Mouse (Mus musculus): ENCODE results near the gene Gm5447. TPM values are rescaled to one million over a fixed set of nuclear protein-coding genes. Genes with fewer than 3 reads are reported as not detected.

The Gm5447 gene
- polyA plus RNA-seq, 1 experiment: not detected

DNA sequence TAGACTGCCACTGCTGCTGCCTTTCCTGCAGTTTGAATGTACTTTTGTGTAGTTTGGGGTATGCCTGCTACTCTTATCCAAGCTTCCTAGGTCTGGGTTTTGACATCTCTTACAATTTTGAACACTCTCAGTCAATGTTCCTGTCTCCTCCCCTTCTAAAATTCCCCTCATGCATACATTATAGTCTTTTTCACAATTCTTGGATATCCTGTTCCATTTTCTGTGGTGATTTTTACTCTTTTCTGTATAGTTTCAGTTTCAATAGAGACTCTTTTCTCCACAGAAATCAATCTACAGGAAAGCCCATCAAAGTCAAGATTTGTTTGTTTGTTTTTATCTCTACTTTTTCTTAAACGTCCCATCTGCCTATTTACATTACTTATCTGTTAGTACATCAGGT, 20.4 kb upstream of the Gm5447 start:
- H3K4me1 ChIP-seq (ENCODE audit: control insufficient read depth, insufficient read depth, low read length): peaks cover 2% of the 10 kb centered on the region
- no peak for DNase-seq
- no peak for TF ChIP-seq CTCF (IDR thresholded peaks at IDR 0.05; ENCODE audit: insufficient read depth, low read length)
- TF ChIP-seq POLR2A (IDR thresholded peaks at IDR 0.05; ENCODE audit: borderline replicate concordance, extremely low read depth, low read depth, low read length): no peak
- WGBS: 3% methylated on average over 1 of the region's 1 CpGs
- H3K4me3 ChIP-seq (replicated peaks; ENCODE audit: extremely low read depth, low read depth, low read length): no peak overlapping the region

- WGBS: 62% methylated on average over 2 of the region's 2 CpGs
- Histone ChIP-seq H3K4me3 (replicated peaks; ENCODE audit: extremely low read depth, low read depth, low read length) (no peak overlapping the region), H3K4me1 (ENCODE audit: control insufficient read depth, insufficient read depth, low read length) (peaks cover 2% of the 10 kb centered on the region)
- no peak for TF ChIP-seq CTCF (IDR thresholded peaks at IDR 0.05; ENCODE audit: insufficient read depth, low read length)
- no peak for TF ChIP-seq POLR2A (IDR thresholded peaks at IDR 0.05; ENCODE audit: borderline replicate concordance, extremely low read depth, low read depth, low read length)
- no peak for DNase-seq
These were observed 13.3 kb upstream of the Gm5447 start for GRCm38 (mm10) chr13:30960714-30961113.

DNA sequence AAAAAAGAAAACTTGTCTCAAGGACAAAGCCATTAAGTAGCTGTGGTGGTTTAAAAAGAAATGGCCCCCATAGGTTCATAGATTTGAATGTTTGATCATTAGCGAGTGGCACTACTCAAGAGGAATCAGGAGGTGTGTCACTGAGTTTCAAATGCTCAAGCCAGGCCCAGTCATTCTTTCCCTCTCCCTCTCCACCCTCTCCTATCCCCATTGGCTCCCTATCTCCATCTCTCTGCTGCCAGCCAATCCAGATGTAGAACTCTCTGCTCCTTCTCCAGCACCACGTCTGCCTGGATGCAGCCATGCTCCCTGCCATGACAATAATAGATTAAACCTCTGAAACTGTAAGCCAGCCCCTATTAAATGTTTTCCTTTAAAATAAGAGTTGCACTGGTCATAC, 12.1 kb upstream of the Gm5447 start:
- DNase-seq: no peak
- WGBS: 58% methylated on average over 2 of the region's 2 CpGs
- no peak for TF ChIP-seq CTCF (IDR thresholded peaks at IDR 0.05; ENCODE audit: insufficient read depth, low read length)
- TF ChIP-seq POLR2A (IDR thresholded peaks at IDR 0.05; ENCODE audit: borderline replicate concordance, extremely low read depth, low read depth, low read length): no peak
- peaks cover 3% of the 10 kb centered on the region for H3K4me1 ChIP-seq (ENCODE audit: control insufficient read depth, insufficient read depth, low read length)
- H3K4me3 ChIP-seq (replicated peaks; ENCODE audit: extremely low read depth, low read depth, low read length): no peak overlapping the region

DNA sequence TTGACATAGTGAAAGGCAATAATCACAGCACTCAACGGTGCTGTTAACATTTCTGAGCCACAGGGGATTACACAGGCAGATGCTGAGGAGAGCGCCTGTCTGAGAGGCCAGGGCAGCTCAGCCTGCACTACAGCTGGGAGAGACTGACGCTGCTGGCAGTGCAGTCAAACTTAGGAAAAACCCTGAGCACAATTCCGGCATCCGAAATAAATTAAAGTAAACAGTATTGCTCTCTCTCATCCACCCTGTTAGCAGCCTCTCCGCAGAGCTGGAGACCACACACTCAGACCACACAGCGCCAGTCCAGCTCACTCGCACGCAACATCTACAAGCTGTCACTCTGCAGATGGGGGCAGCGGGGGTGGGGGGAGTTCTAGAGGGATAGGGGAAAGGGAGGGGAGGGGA, 7.5 kb upstream of the Gm5447 start:
- DNase-seq: no peak
- Histone ChIP-seq H3K4me1 (ENCODE audit: control insufficient read depth, insufficient read depth, low read length) (peaks cover 9% of the 10 kb centered on the region), H3K4me3 (replicated peaks; ENCODE audit: extremely low read depth, low read depth, low read length) (no peak overlapping the region)
- 39% methylated on average over 10 of the region's 10 CpGs for WGBS
- TF ChIP-seq CTCF (IDR thresholded peaks at IDR 0.05; ENCODE audit: insufficient read depth, low read length) (no peak), POLR2A (IDR thresholded peaks at IDR 0.05; ENCODE audit: borderline replicate concordance, extremely low read depth, low read depth, low read length) (no peak)

GRCm38 (mm10) chr13:30968311-30968710, 5.7 kb upstream of the Gm5447 start:
- TF ChIP-seq POLR2A (IDR thresholded peaks at IDR 0.05; ENCODE audit: borderline replicate concordance, extremely low read depth, low read depth, low read length) (no peak), CTCF (IDR thresholded peaks at IDR 0.05; ENCODE audit: insufficient read depth, low read length) (no peak)
- Histone ChIP-seq H3K4me3 (replicated peaks; ENCODE audit: extremely low read depth, low read depth, low read length) (no peak overlapping the region), H3K4me1 (ENCODE audit: control insufficient read depth, insufficient read depth, low read length) (peaks cover 9% of the 10 kb centered on the region)
- 37% methylated on average over 4 of the region's 4 CpGs for WGBS
- no peak for DNase-seq

- 54% methylated on average over 3 of the region's 3 CpGs for WGBS
- no peak for DNase-seq
- TF ChIP-seq CTCF (IDR thresholded peaks at IDR 0.05; ENCODE audit: insufficient read depth, low read length) (no peak), POLR2A (IDR thresholded peaks at IDR 0.05; ENCODE audit: borderline replicate concordance, extremely low read depth, low read depth, low read length) (no peak)
- Histone ChIP-seq H3K4me1 (ENCODE audit: control insufficient read depth, insufficient read depth, low read length) (peaks cover 9% of the 10 kb centered on the region), H3K4me3 (replicated peaks; ENCODE audit: extremely low read depth, low read depth, low read length) (no peak overlapping the region)
These were observed 3.0 kb upstream of the Gm5447 start for GRCm38 (mm10) chr13:30971047-30971446.

GRCm38 (mm10) chr13:30972102-30972501, 1.9 kb upstream of the Gm5447 start:
- Histone ChIP-seq H3K4me3 (replicated peaks; ENCODE audit: extremely low read depth, low read depth, low read length) (no peak overlapping the region), H3K4me1 (ENCODE audit: control insufficient read depth, insufficient read depth, low read length) (peaks cover 5% of the 10 kb centered on the region)
- DNase-seq: no peak
- WGBS: 67% methylated on average over 2 of the region's 2 CpGs
- TF ChIP-seq CTCF (IDR thresholded peaks at IDR 0.05; ENCODE audit: insufficient read depth, low read length): no peak
- no peak for TF ChIP-seq POLR2A (IDR thresholded peaks at IDR 0.05; ENCODE audit: borderline replicate concordance, extremely low read depth, low read depth, low read length)

GRCm38 (mm10) chr13:30974247-30974630, 235 bp downstream of the Gm5447 start:
- peaks cover 2% of the 10 kb centered on the region for H3K4me1 ChIP-seq (ENCODE audit: control insufficient read depth, insufficient read depth, low read length)
- 21% methylated on average over 5 of the region's 5 CpGs for WGBS
- DNase-seq: no peak
- TF ChIP-seq POLR2A (IDR thresholded peaks at IDR 0.05; ENCODE audit: borderline replicate concordance, extremely low read depth, low read depth, low read length) (no peak), CTCF (IDR thresholded peaks at IDR 0.05; ENCODE audit: insufficient read depth, low read length) (no peak)
- peak overlapping the region; percentile 69 for H3K4me3 ChIP-seq (replicated peaks; ENCODE audit: extremely low read depth, low read depth, low read length)

DNA sequence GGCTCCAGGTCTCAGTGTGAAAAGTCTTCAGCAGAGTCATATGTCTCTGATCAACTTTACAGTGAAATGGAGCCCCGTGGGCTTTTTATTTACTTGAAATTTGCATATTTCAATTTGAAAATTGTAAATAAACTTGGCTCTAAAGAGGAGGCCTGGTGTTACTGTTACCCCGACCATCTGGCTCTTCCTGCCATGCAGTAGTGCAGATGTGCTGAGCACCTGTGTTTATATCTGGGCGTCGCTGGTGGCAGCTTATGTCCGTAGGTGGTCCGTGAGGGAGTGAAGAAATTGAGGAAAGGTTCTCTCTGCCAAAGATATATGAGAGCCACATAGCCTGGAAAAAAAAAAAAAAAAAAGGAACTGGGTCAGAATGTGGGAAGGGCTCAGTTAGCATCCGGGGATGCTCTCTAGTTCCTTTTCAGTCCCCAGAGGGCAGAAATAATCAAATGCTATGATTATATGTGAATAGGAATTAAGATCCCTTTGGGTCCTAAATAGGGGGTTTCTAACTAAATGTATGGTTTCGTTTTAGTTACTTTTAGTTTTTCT, 2.6 kb downstream of the Gm5447 start:
- Histone ChIP-seq H3K4me1 (ENCODE audit: control insufficient read depth, insufficient read depth, low read length) (no peaks in the 10 kb centered on the region; the same call in 1 of the 2 replicates), H3K4me3 (replicated peaks; ENCODE audit: extremely low read depth, low read depth, low read length) (no peak overlapping the region)
- TF ChIP-seq POLR2A (IDR thresholded peaks at IDR 0.05; ENCODE audit: borderline replicate concordance, extremely low read depth, low read depth, low read length) (no peak), CTCF (IDR thresholded peaks at IDR 0.05; ENCODE audit: insufficient read depth, low read length) (no peak)
- WGBS: 45% methylated on average over 8 of the region's 8 CpGs
- DNase-seq: no peak

- WGBS: 56% methylated on average over 4 of the region's 4 CpGs
- TF ChIP-seq CTCF (IDR thresholded peaks at IDR 0.05; ENCODE audit: insufficient read depth, low read length) (no peak), POLR2A (IDR thresholded peaks at IDR 0.05; ENCODE audit: borderline replicate concordance, extremely low read depth, low read depth, low read length) (no peak)
- H3K4me3 ChIP-seq (replicated peaks; ENCODE audit: extremely low read depth, low read depth, low read length): no peak overlapping the region
- DNase-seq: no peak
- no peaks in the 10 kb centered on the region for H3K4me1 ChIP-seq (ENCODE audit: control insufficient read depth, insufficient read depth, low read length)
These were observed 4.2 kb downstream of the Gm5447 start for GRCm38 (mm10) chr13:30978224-30978623.
